Mouse (Mus musculus) lung, embryonic 15.5 days (tissue): ENCODE measurements around the gene Cln3. TPM values are rescaled to one million over a fixed set of nuclear protein-coding genes. Genes with fewer than 3 reads are reported as not detected.

Source experiments
- ATAC-seq: fragments of 200-750 bp; cut with Nextera tagmentation; 2 replicates; pipeline ENCODE4 v1.8.0; 2017; ENCODE audit warnings: moderate number of reproducible peaks, borderline replicate concordance; ENCODE audit not compliant: low FRiP score, low TSS enrichment; ENCODE audit errors: extremely low read depth
- H3K27ac ChIP-seq: fragments of 300-500 bp; sonication (generic); 2 replicates; pipeline ENCODE4 v1.5.1; 2015; ENCODE audit warnings: moderate library complexity, mild to moderate bottlenecking, inconsistent platforms
- H3K27me3 ChIP-seq: fragments of 300-500 bp; sonication (generic); 2 replicates; pipeline ENCODE4 v1.6.1; 2015; ENCODE audit warnings: inconsistent platforms
- H3K36me3 ChIP-seq: fragments of 300-500 bp; sonication (generic); 2 replicates; pipeline ENCODE4 v1.6.1; 2015; ENCODE audit warnings: inconsistent platforms
- H3K4me1 ChIP-seq: fragments of 300-500 bp; sonication (generic); 2 replicates; pipeline ENCODE4 v1.6.1; 2015; ENCODE audit warnings: inconsistent platforms
- H3K4me2 ChIP-seq: fragments of 300-500 bp; sonication (generic); 2 replicates; pipeline ENCODE4 v1.6.1; 2015; ENCODE audit warnings: inconsistent platforms, mild to moderate bottlenecking, moderate library complexity
- H3K4me3 ChIP-seq: fragments of 300-500 bp; sonication (generic); 2 replicates; pipeline ENCODE4 v1.5.1; 2015; ENCODE audit warnings: mild to moderate bottlenecking, inconsistent platforms
- H3K9ac ChIP-seq: fragments of 300-500 bp; sonication (generic); 2 replicates; pipeline ENCODE4 v1.6.1; 2015; ENCODE audit warnings: inconsistent platforms
- H3K9me3 ChIP-seq: fragments of 300-500 bp; sonication (generic); 2 replicates; pipeline ENCODE4 v1.6.1; 2016; ENCODE audit warnings: inconsistent platforms
- WGBS: fragments of 180-500 bp; shearing (Covaris S2); methylation state at CpG from one replicate; pipeline ENCODE4 v1.1.7; 2015; 5-methylcytosine and 5-hydroxymethylcytosine counted together
- polyA plus RNA-seq: library from polyadenylated mRNA; unstranded; fragments of >200 nt; fragmentation: Nextera tagmentation; extraction: Ambion mirVana; gene quantifications from 2 replicates; pipeline ENCODE4 v1.2.1, GENCODE M21; 2015

Cln3 gene
- polyA plus RNA-seq, 1 experiment from 2014 or later = 27.9 TPM

GRCm38 (mm10) chr7:126587779-126588178 lies 2.2 kb upstream of the Cln3 start:
- no peak overlapping the region for H3K27ac ChIP-seq
- no peaks in the 10 kb centered on the region for H3K9me3 ChIP-seq
- H3K27me3 ChIP-seq = peaks cover 32% of the 10 kb centered on the region; the same call in 1 of the 2 replicates
- peak overlapping the region; percentile 36; the same call in 1 of the 2 replicates for H3K4me2 ChIP-seq
- H3K9ac ChIP-seq = peak overlapping the region; percentile 22; the same call in 1 of the 2 replicates
- H3K36me3 ChIP-seq = no peaks in the 10 kb centered on the region
- ATAC-seq = peak; percentile 21; the same call in 1 of the 2 replicates
- WGBS = 7% methylated on average over 16 of the region's 16 CpGs
- H3K4me3 ChIP-seq = no peak overlapping the region
- peaks cover 16% of the 10 kb centered on the region for H3K4me1 ChIP-seq

GRCm38 (mm10) chr7:126586839-126587238 lies 1.2 kb upstream of the Cln3 start:
- H3K9me3 ChIP-seq = no peaks in the 10 kb centered on the region
- H3K27ac ChIP-seq = no peak overlapping the region
- H3K4me2 ChIP-seq = no peak overlapping the region
- peaks cover 28% of the 10 kb centered on the region; the same call in 1 of the 2 replicates for H3K27me3 ChIP-seq
- WGBS = 39% methylated on average over 8 of the region's 8 CpGs
- peaks cover 21% of the 10 kb centered on the region for H3K4me1 ChIP-seq
- no peak overlapping the region for H3K9ac ChIP-seq
- no peak for ATAC-seq
- H3K36me3 ChIP-seq = no peaks in the 10 kb centered on the region
- no peak overlapping the region for H3K4me3 ChIP-seq

- Histone ChIP-seq H3K4me1 (peaks cover 21% of the 10 kb centered on the region), H3K4me3 (peak within 1 kb of the TSS; percentile 58), H3K9me3 (no peaks in the 10 kb centered on the region), H3K27ac (no peak within 1 kb of the TSS), H3K36me3 (no peaks in the 10 kb centered on the region), H3K4me2 (peak within 1 kb of the TSS; percentile 78), H3K27me3 (peaks cover 28% of the 10 kb centered on the region; the same call in 1 of the 2 replicates), H3K9ac (no peak within 1 kb of the TSS)
- WGBS = 73% methylated on average over 8 of the region's 8 CpGs
- no peak for ATAC-seq
These were observed 1.1 kb downstream of the Cln3 start, which contains the start of gene Apobr for GRCm38 (mm10) chr7:126584506-126584977. TSS of gene Apobr (plus strand) at chr7:126584942.

DNA sequence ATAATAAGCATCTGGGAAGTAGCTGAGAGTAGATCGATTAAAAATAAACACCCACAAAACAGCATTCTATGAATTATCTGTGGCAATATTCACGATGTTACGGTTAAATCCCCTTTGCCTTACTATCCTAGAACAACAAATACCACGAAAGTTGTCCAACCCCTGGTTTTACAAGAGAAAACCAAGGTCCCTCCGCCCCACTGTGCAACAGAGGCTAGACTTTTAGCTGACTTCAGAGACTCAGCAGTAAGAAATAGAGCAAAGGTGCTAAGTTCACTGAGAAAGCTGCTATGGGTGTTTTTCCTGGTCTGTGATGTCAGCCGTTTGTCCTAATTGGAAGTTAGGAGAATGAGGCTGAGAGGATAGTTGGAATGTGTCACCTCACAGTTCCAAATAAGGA lies 1.9 kb downstream of the Cln3 start:
- peak overlapping the region; percentile 58 for H3K4me3 ChIP-seq
- H3K4me2 ChIP-seq = peak overlapping the region; percentile 78
- no peaks in the 10 kb centered on the region for H3K9me3 ChIP-seq
- 51% methylated on average over 6 of the region's 6 CpGs for WGBS
- H3K27ac ChIP-seq = peak overlapping the region; percentile 86; the same call in 1 of the 2 replicates
- no peak for ATAC-seq
- H3K36me3 ChIP-seq = no peaks in the 10 kb centered on the region
- no peak overlapping the region for H3K9ac ChIP-seq
- peaks cover 28% of the 10 kb centered on the region; the same call in 1 of the 2 replicates for H3K27me3 ChIP-seq
- H3K4me1 ChIP-seq = peaks cover 21% of the 10 kb centered on the region

DNA sequence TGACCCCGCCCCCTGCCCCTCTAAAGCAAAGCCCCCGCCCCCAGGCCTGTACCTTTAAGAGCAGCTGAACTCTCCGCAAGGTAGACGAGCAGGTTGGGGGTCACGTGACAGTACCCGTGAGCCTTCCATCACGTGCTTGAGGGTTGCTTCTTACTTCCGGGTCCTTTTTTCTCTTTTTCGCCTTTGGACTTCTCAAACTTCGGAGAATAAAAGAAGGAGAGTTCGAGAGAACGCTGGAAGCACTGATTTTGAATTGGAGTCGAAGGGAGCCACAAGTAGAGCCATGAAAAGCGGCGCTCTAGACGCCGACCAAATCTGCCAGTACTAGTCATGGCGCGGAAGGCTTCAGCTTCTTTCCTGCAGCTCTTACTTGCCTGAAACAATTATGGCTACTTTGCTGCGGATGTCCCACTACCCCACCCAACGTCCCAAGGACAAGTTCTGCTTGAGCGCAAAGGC lies 2.3 kb downstream of the Cln3 start:
- H3K9me3 ChIP-seq = no peaks in the 10 kb centered on the region
- peak overlapping the region; percentile 58 for H3K9ac ChIP-seq
- peak; percentile 72 for ATAC-seq
- H3K4me3 ChIP-seq = peak overlapping the region; percentile 58
- no peaks in the 10 kb centered on the region for H3K36me3 ChIP-seq
- WGBS = under 1% methylated on average over 22 of the region's 22 CpGs
- peak overlapping the region; percentile 86 for H3K27ac ChIP-seq
- H3K27me3 ChIP-seq = peaks cover 28% of the 10 kb centered on the region; the same call in 1 of the 2 replicates
- H3K4me2 ChIP-seq = peak overlapping the region; percentile 78
- peaks cover 21% of the 10 kb centered on the region for H3K4me1 ChIP-seq

DNA sequence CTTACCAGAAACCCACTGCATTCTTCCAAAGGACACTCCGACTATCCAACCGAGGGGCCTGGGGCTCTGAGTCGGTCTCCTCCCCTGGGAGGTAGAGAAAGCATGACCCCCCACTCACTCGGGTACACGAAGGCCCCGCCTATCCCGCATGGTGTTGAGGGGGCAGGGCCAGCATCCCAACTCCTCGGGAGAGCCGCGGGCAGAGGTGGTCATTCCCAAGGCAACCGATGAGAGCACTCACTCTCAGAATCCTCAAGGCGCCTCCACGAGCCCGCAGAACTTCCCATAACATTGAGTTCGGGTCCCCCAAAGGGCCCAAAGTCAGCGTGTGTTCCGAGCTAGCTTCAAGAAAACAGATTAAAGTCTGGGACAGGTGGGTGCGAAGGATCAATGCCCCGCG lies 2.9 kb downstream of the Cln3 start:
- H3K4me3 ChIP-seq = peak overlapping the region; percentile 58
- 1% methylated on average over 20 of the region's 20 CpGs for WGBS
- ATAC-seq = peak; percentile 37
- peak overlapping the region; percentile 78 for H3K4me2 ChIP-seq
- H3K36me3 ChIP-seq = no peaks in the 10 kb centered on the region
- no peaks in the 10 kb centered on the region for H3K9me3 ChIP-seq
- peaks cover 27% of the 10 kb centered on the region; the same call in 1 of the 2 replicates for H3K27me3 ChIP-seq
- H3K9ac ChIP-seq = peak overlapping the region; percentile 58
- H3K4me1 ChIP-seq = peaks cover 18% of the 10 kb centered on the region
- H3K27ac ChIP-seq = peak overlapping the region; percentile 86

DNA sequence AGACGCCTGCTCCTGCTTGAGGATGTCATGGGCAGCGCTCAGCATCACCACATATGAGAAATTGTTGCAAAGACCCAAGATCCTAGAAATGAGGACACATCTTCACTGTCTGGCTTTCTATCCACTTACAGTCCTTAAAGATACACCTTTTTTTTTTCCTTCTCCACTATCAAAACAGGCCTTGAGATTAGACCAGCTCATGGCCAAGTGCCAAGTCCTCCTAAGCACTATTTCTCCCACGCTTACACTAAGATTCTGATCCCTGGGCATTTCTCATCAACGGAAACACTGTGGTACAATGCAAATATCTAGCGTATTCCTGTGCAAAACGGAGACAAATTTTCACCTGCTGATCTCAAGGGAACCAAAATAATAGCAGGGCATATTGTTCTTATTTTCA lies 4.0 kb downstream of the Cln3 start:
- no peak overlapping the region for H3K27ac ChIP-seq
- H3K9me3 ChIP-seq = no peaks in the 10 kb centered on the region
- peaks cover 16% of the 10 kb centered on the region; the same call in 1 of the 2 replicates for H3K27me3 ChIP-seq
- no peak overlapping the region for H3K4me2 ChIP-seq
- H3K9ac ChIP-seq = no peak overlapping the region
- ATAC-seq = no peak
- no peak overlapping the region for H3K4me3 ChIP-seq
- no peaks in the 10 kb centered on the region for H3K36me3 ChIP-seq
- 78% methylated on average over 6 of the region's 6 CpGs for WGBS
- H3K4me1 ChIP-seq = peaks cover 12% of the 10 kb centered on the region; the same call in 1 of the 2 replicates

- ATAC-seq = no peak
- Histone ChIP-seq H3K4me2 (no peak overlapping the region), H3K27ac (no peak overlapping the region), H3K9ac (no peak overlapping the region), H3K27me3 (no peaks in the 10 kb centered on the region), H3K9me3 (no peaks in the 10 kb centered on the region), H3K4me3 (no peak overlapping the region), H3K36me3 (peaks cover 6% of the 10 kb centered on the region; the same call in 1 of the 2 replicates), H3K4me1 (peaks cover 10% of the 10 kb centered on the region; the same call in 1 of the 2 replicates)
- WGBS = 32% methylated on average over 8 of the region's 8 CpGs
These were observed 6.4 kb downstream of the Cln3 start for GRCm38 (mm10) chr7:126579172-126579571.

DNA sequence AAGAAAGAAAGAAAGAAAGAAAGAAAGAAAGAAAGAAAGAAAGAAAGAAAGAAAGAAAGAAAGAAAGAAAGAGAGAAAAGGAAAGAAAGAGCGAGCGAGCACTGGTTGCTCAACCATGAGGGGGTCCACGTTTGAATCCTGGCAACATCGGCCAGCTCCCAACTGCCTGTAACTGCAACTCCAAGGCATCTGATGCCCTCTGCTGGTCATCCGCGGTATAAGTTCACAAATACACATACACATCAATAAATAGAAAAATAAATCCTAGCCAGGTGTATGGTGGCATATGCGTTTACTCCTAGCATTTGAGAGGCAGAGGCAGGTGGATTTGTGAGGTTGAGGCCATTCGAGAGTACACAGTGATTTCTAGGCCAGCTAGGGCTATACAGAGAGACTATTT lies 8.7 kb downstream of the Cln3 start:
- 51% methylated on average over 8 of the region's 8 CpGs for WGBS
- Histone ChIP-seq H3K27ac (no peak overlapping the region), H3K4me2 (no peak overlapping the region), H3K27me3 (no peaks in the 10 kb centered on the region), H3K4me3 (no peak overlapping the region), H3K36me3 (peaks cover 6% of the 10 kb centered on the region; the same call in 1 of the 2 replicates), H3K9me3 (no peaks in the 10 kb centered on the region), H3K9ac (no peak overlapping the region), H3K4me1 (no peaks in the 10 kb centered on the region)
- ATAC-seq = no peak

- Histone ChIP-seq H3K9ac (peak within 1 kb of the TSS; percentile 72), H3K4me3 (peak within 1 kb of the TSS; percentile 98), H3K9me3 (no peaks in the 10 kb centered on the region), H3K4me1 (peaks cover 11% of the 10 kb centered on the region), H3K36me3 (peaks cover 37% of the 10 kb centered on the region), H3K27ac (peak within 1 kb of the TSS; percentile 75), H3K4me2 (peak within 1 kb of the TSS; percentile 68), H3K27me3 (no peaks in the 10 kb centered on the region)
- WGBS = under 1% methylated on average over 46 of the region's 46 CpGs
- ATAC-seq = peak; percentile 96
These were observed 19.4 kb downstream of the Cln3 start, which contains the start of gene Eif3c for GRCm38 (mm10) chr7:126566094-126566765. TSS of gene Eif3c (minus strand) at chr7:126566411.

- peak overlapping the region; percentile 68 for H3K4me2 ChIP-seq
- H3K4me3 ChIP-seq = peak overlapping the region; percentile 98
- H3K4me1 ChIP-seq = peaks cover 11% of the 10 kb centered on the region
- no peaks in the 10 kb centered on the region for H3K27me3 ChIP-seq
- ATAC-seq = peak; percentile 44
- peaks cover 42% of the 10 kb centered on the region for H3K36me3 ChIP-seq
- peak overlapping the region; percentile 72 for H3K9ac ChIP-seq
- no peaks in the 10 kb centered on the region for H3K9me3 ChIP-seq
- WGBS = 1% methylated on average over 28 of the region's 28 CpGs
- H3K27ac ChIP-seq = peak overlapping the region; percentile 75
These were observed 19.9 kb downstream of the Cln3 start for GRCm38 (mm10) chr7:126565693-126566092.

DNA sequence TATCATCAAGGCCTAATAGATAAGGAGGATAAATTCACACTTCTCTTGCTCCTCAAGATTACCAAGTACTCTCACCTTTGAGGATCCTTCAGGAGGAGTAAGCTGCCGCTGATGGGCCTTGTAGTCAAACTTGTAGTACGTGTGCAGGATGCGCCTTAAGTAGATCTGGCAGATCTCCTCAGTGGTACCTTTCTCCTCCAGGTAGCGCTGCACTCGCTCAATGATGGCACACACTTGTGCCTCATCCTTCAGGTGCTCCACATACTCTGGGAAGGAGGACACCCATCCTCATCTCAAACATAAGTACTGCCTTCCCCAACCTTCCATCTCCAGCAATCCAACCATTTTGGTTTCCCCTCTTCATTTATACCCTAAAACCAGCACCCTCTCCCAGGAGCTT lies 29.0 kb downstream of the Cln3 start:
- 90% methylated on average over 5 of the region's 5 CpGs for WGBS
- H3K9ac ChIP-seq = no peak overlapping the region

More for the DNA sequence above, 29.0 kb downstream of the Cln3 start:
- Histone ChIP-seq H3K4me1 (no peaks in the 10 kb centered on the region), H3K27ac (no peak overlapping the region), H3K9me3 (no peaks in the 10 kb centered on the region), H3K4me3 (no peak overlapping the region), H3K27me3 (no peaks in the 10 kb centered on the region), H3K36me3 (peaks cover 94% of the 10 kb centered on the region), H3K4me2 (no peak overlapping the region)
- ATAC-seq = no peak
